Mouse (Mus musculus) MEL (cell line): ENCODE results near the gene Exoc4. TPM values are rescaled to one million over a fixed set of nuclear protein-coding genes. Genes with fewer than 3 reads are reported as not detected.

ENCODE experiments used
- DNase-seq: peaks from one replicate; pipeline ENCODE4 v3.0.0; 2011; ENCODE audit warnings: low read depth, low spot score
- H3K27ac ChIP-seq: 2 replicates; pipeline ENCODE4 v1.5.1; 2012; ENCODE audit warnings: low read depth, mild to moderate bottlenecking, control low read depth, low read length, moderate library complexity; ENCODE audit not compliant: control insufficient read depth
- H3K27me3 ChIP-seq, 2 experiments: fragments of 150-350 bp in 1 of 2; sonication (generic) in 1 of 2; 2 replicates each; pipeline ENCODE4 v1.6.1; 2012; ENCODE audit warnings: low read length in 2 of 2, mild to moderate bottlenecking in 2 of 2, improper control_type of control experiment in 1 of 2, moderate library complexity in 1 of 2; ENCODE audit not compliant: insufficient read depth in 2 of 2, control insufficient read depth in 1 of 2
- H3K36me3 ChIP-seq, 2 experiments: 2 replicates each; pipeline ENCODE4 v1.6.1; 2012 to 2014; ENCODE audit warnings: low read length in 2 of 2, improper control_type of control experiment in 1 of 2, inconsistent platforms in 1 of 2, mild to moderate bottlenecking in 1 of 2; ENCODE audit not compliant: insufficient read depth in 2 of 2, control insufficient read depth in 1 of 2
- H3K4me1 ChIP-seq, 2 experiments: fragments of 150-350 bp in 1 of 2; sonication (generic) in 1 of 2; 2 replicates each; pipeline ENCODE4 v1.6.1; 2012; ENCODE audit warnings: low read length in 2 of 2, improper control_type of control experiment in 1 of 2, mild to moderate bottlenecking in 1 of 2; ENCODE audit not compliant: insufficient read depth in 2 of 2, control insufficient read depth in 1 of 2
- H3K4me3 ChIP-seq, 2 experiments: fragments of 150-350 bp in 1 of 2; sonication (generic) in 1 of 2; 2 replicates each; pipeline ENCODE4 v1.5.1; 2012; ENCODE audit warnings: low read depth in 2 of 2, low read length in 2 of 2, mild to moderate bottlenecking in 2 of 2, moderate library complexity in 2 of 2, control low read depth in 1 of 2, improper control_type of control experiment in 1 of 2; ENCODE audit not compliant: control insufficient read depth in 1 of 2, insufficient read depth in 1 of 2
- H3K79me2 ChIP-seq: 2 replicates; pipeline ENCODE4 v1.6.1; 2012; ENCODE audit warnings: mild to moderate bottlenecking, low read length, moderate library complexity; ENCODE audit not compliant: control insufficient read depth, poor library complexity, insufficient read depth
- H3K9ac ChIP-seq: 2 replicates; pipeline ENCODE4 v1.6.1; 2012; ENCODE audit warnings: low read depth, mild to moderate bottlenecking, control low read depth, low read length, moderate library complexity; ENCODE audit not compliant: control insufficient read depth, poor library complexity, severe bottlenecking
- H3K9me3 ChIP-seq: fragments of 150-350 bp; sonication (generic); replicated peaks from 2 replicates; pipeline ENCODE4 v1.6.1; 2012; ENCODE audit warnings: mild to moderate bottlenecking, low read length, improper control_type of control experiment, moderate library complexity; ENCODE audit not compliant: insufficient read depth
- CHD1 ChIP-seq: IDR thresholded peaks from 2 replicates; pipeline ENCODE4 v1.6.1; 2012; ENCODE audit warnings: low read depth, mild to moderate bottlenecking, inconsistent platforms, low read length, improper control_type of control experiment
- CTCF ChIP-seq, 3 experiments: IDR thresholded peaks in 2 of 3; conservative IDR thresholded peaks in 1 of 3; 2 replicates each; pipeline ENCODE4 v1.5.1; 2011 to 2012; ENCODE audit warnings: low read length in 3 of 3, low read depth in 2 of 3, mild to moderate bottlenecking in 2 of 3, improper control_type of control experiment in 1 of 3, inconsistent platforms in 1 of 3, mixed read lengths in 1 of 3, moderate library complexity in 1 of 3; ENCODE audit not compliant: control insufficient read depth in 1 of 3, insufficient read depth in 1 of 3, poor library complexity in 1 of 3, severe bottlenecking in 1 of 3
- E2F4 ChIP-seq: IDR thresholded peaks from 2 replicates; pipeline ENCODE4 v1.6.1; 2011; ENCODE audit warnings: low read depth, low read length, improper control_type of control experiment, borderline replicate concordance
- ETS1 ChIP-seq: IDR thresholded peaks from 2 replicates; pipeline ENCODE4 v1.6.1; 2012; ENCODE audit warnings: low read depth, mild to moderate bottlenecking, inconsistent platforms, low read length, improper control_type of control experiment, moderate library complexity
- JUND ChIP-seq: IDR thresholded peaks from 2 replicates; pipeline ENCODE4 v1.6.1; 2011; ENCODE audit warnings: low read depth, mild to moderate bottlenecking, improper control_type of control experiment, low read length
- MAX ChIP-seq: IDR thresholded peaks from 2 replicates; pipeline ENCODE4 v1.6.1; 2011; ENCODE audit warnings: low read length, improper control_type of control experiment
- MAZ ChIP-seq: IDR thresholded peaks from 2 replicates; pipeline ENCODE4 v1.6.1; 2012; ENCODE audit warnings: low read depth, mild to moderate bottlenecking, inconsistent platforms, low read length, improper control_type of control experiment
- MYB ChIP-seq: IDR thresholded peaks from 2 replicates; pipeline ENCODE4 v1.6.1; 2011; ENCODE audit warnings: mild to moderate bottlenecking, low read depth, low read length, improper control_type of control experiment
- NRF1 ChIP-seq: IDR thresholded peaks from 2 replicates; pipeline ENCODE4 v1.6.1; 2014; ENCODE audit warnings: low read depth, mild to moderate bottlenecking, inconsistent platforms, low read length, improper control_type of control experiment, moderate library complexity; ENCODE audit not compliant: poor library complexity, insufficient read depth, severe bottlenecking
- POLR2AphosphoS2 ChIP-seq: IDR thresholded peaks from 2 replicates; pipeline ENCODE4 v1.6.1; 2011; ENCODE audit warnings: low read length, improper control_type of control experiment
- TAL1 ChIP-seq: IDR thresholded peaks from 2 replicates; pipeline ENCODE4 v1.6.1; 2012; ENCODE audit warnings: mild to moderate bottlenecking, inconsistent platforms, low read length, moderate library complexity, mixed read lengths
- USF1 ChIP-seq: IDR thresholded peaks from 2 replicates; pipeline ENCODE4 v1.6.1; 2014; ENCODE audit warnings: low read depth, mild to moderate bottlenecking, inconsistent platforms, low read length, improper control_type of control experiment, moderate library complexity
- ZKSCAN1 ChIP-seq: IDR thresholded peaks from 2 replicates; pipeline ENCODE4 v1.6.1; 2012; ENCODE audit warnings: low read depth, mild to moderate bottlenecking, inconsistent platforms, low read length, improper control_type of control experiment, moderate library complexity
- ZMIZ1 ChIP-seq: IDR thresholded peaks from 2 replicates; pipeline ENCODE4 v1.6.1; 2012; ENCODE audit warnings: low read depth, mild to moderate bottlenecking, inconsistent platforms, low read length, improper control_type of control experiment, moderate library complexity
- ZNF384 ChIP-seq: IDR thresholded peaks from 2 replicates; pipeline ENCODE4 v1.6.1; 2012; ENCODE audit warnings: low read depth, mild to moderate bottlenecking, inconsistent platforms, low read length, improper control_type of control experiment
- polyA plus RNA-seq, 2 experiments: library from polyadenylated mRNA; stranded (reverse) in 1 of 2; unstranded in 1 of 2; fragments of >175 nt in 1 of 2; fragments of >200 nt in 1 of 2; gene quantifications; 2 replicates each; pipeline versions ENCODE4 v1.2.1 to v1.2.4; 2012; ENCODE audit warnings: low replicate concordance in 2 of 2, low read depth in 1 of 2; ENCODE audit not compliant: insufficient read length in 2 of 2, insufficient read depth in 1 of 2, missing spikeins in 1 of 2
- total RNA-seq: library from RNA; depleted of rRNA; stranded (reverse); fragments of 300-350 nt; gene quantifications from 2 replicates; pipeline ENCODE4 v1.2.3, GENCODE M21; 2012

The Exoc4 gene
- total and polyA plus RNA-seq, 3 experiments, result 16.4 to 22.6 TPM; not detected in 1

- no peak for TF ChIP-seq E2F4
- no peak for TF ChIP-seq CHD1
- TF ChIP-seq ETS1, result no peak
- TF ChIP-seq TAL1, result no peak
- peak; percentile 40 for DNase-seq
- Histone ChIP-seq H3K36me3 (peaks cover 0 to 3% of the 10 kb centered on the region in 2 experiments; a peak in 1 of 4 replicates), H3K79me2 (no peaks in the 10 kb centered on the region), H3K4me3 (no peak overlapping the region), H3K9ac (no peak overlapping the region), H3K9me3 (no peaks in the 10 kb centered on the region), H3K27ac (no peak overlapping the region), H3K27me3 (no peaks in the 10 kb centered on the region), H3K4me1 (peaks cover 0 to 6% of the 10 kb centered on the region in 2 experiments; a peak in 2 of 4 replicates)
Measured at GRCm38 (mm10) chr6:33399491-33399890, 150.6 kb downstream of the Exoc4 start.

DNA sequence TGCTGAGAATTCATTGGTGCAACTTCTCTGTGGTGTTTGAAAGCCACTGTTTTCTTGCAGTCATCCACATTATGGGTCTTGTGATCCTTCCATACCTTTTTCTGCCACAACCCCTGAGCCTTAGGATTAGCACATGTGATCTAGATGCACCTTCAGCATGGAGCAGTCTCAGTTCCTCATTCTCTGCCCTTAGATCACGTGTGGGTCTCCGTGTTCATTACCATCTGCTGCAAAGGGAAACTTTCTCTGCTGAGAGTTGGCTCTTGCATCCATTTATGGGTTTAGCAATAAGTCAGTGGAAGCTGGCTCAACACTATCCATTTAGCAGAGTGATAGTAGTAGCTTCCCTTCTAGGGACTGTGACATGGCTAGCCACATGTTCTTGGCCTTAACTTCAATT, 152.3 kb downstream of the Exoc4 start:
- H3K9ac ChIP-seq, result no peak overlapping the region
- H3K4me1 ChIP-seq, result peaks cover 0 to 6% of the 10 kb centered on the region in 2 experiments; a peak in 2 of 4 replicates
- no peaks in the 10 kb centered on the region for H3K9me3 ChIP-seq
- DNase-seq, result no peak
- no peaks in the 10 kb centered on the region for H3K79me2 ChIP-seq
- peaks cover 0 to 3% of the 10 kb centered on the region in 2 experiments; a peak in 1 of 4 replicates for H3K36me3 ChIP-seq
- H3K27ac ChIP-seq, result no peak overlapping the region
- H3K4me3 ChIP-seq, result no peak overlapping the region
- no peaks in the 10 kb centered on the region for H3K27me3 ChIP-seq
- TF ChIP-seq CTCF (IDR thresholded peaks at IDR 0.05 in 2 of 3, conservative IDR thresholded peaks at IDR 0.05 in 1 of 3; ENCODE audit: control insufficient read depth in 1 of 3, insufficient read depth in 1 of 3, low read depth in 2 of 3, low read length in 3 of 3, poor library complexity in 1 of 3, severe bottlenecking in 1 of 3) (no peak), ZNF384 (no peak), MYB (no peak), USF1 (no peak), CHD1 (no peak), JUND (no peak), ZKSCAN1 (no peak), MAZ (no peak), ZMIZ1 (no peak), NRF1 (no peak), POLR2AphosphoS2 (no peak), MAX (no peak)
- TF ChIP-seq, all 39 proteins: peak for 0
